Mouse (Mus musculus) thymus, adult 2 months (tissue): ENCODE measurements around the gene Dmtf1. TPM values are rescaled to one million over a fixed set of nuclear protein-coding genes. Genes with fewer than 3 reads are reported as not detected.
"Not testable (repeated sequence)": the region's sequence is repeated elsewhere in the genome, so short reads cannot be mapped to it uniquely, and the experiment has no call there.

Source experiments
- DNase-seq: peaks from one replicate; pipeline ENCODE4 v3.0.0; 2021
- H3K27ac ChIP-seq: fragments of 200-500 bp; 2 replicates; pipeline ENCODE4 v1.5.1; 2012; ENCODE audit warnings: low read length, control low read depth; ENCODE audit not compliant: control insufficient read depth, insufficient read depth
- H3K27me3 ChIP-seq: fragments of 200-500 bp; 2 replicates; pipeline ENCODE4 v1.6.1; 2012; ENCODE audit warnings: mild to moderate bottlenecking, low read length, moderate library complexity, mixed read lengths; ENCODE audit not compliant: control insufficient read depth, insufficient read depth
- H3K36me3 ChIP-seq: fragments of 200-500 bp; 2 replicates; pipeline ENCODE4 v1.6.1; 2012; ENCODE audit warnings: mild to moderate bottlenecking, low read length, moderate library complexity; ENCODE audit not compliant: control insufficient read depth, insufficient read depth
- H3K4me1 ChIP-seq: fragments of 200-500 bp; replicated peaks from 2 replicates; pipeline ENCODE4 v1.6.1; 2012; ENCODE audit warnings: low read length; ENCODE audit not compliant: control insufficient read depth, insufficient read depth
- H3K4me3 ChIP-seq: fragments of 200-500 bp; 2 replicates; pipeline ENCODE4 v1.5.1; 2012; ENCODE audit warnings: mild to moderate bottlenecking, low read length, control low read depth, moderate library complexity; ENCODE audit not compliant: control insufficient read depth, insufficient read depth
- CTCF ChIP-seq: fragments of 200-500 bp; IDR thresholded peaks from 2 replicates; pipeline ENCODE4 v1.5.1; 2012; ENCODE audit warnings: mild to moderate bottlenecking, control low read depth, low read length, moderate library complexity, borderline replicate concordance; ENCODE audit not compliant: control insufficient read depth, poor library complexity, insufficient read depth; ENCODE audit errors: extremely low read depth
- POLR2A ChIP-seq: fragments of 200-500 bp; IDR thresholded peaks from 2 replicates; pipeline ENCODE4 v1.6.1; 2012; ENCODE audit warnings: mild to moderate bottlenecking, low read length, control low read depth, moderate library complexity; ENCODE audit not compliant: control insufficient read depth, poor library complexity, insufficient read depth; ENCODE audit errors: extremely low read depth
- WGBS: fragments of 180-500 bp; shearing (Covaris S2); methylation state at CpG from one replicate; pipeline ENCODE4 v1.1.7; 2018; 5-methylcytosine and 5-hydroxymethylcytosine counted together
- polyA plus RNA-seq: library from polyadenylated mRNA; depleted of rRNA; stranded (reverse); fragments of >200 nt; gene quantifications from 2 replicates; pipeline ENCODE4 v1.2.3, GENCODE M21; 2012; rRNA removed

Gene Dmtf1
- 33.5 and 43.4 TPM in 2 replicates for polyA plus RNA-seq

- TF ChIP-seq POLR2A (peak; percentile 93), CTCF (no peak)
- peak; percentile 84 for DNase-seq
- Histone ChIP-seq H3K27me3 (no peaks in the 10 kb centered on the region), H3K4me3 (peak within 1 kb of the TSS; percentile 88), H3K36me3 (no peaks in the 10 kb centered on the region), H3K27ac (peak within 1 kb of the TSS; percentile 48), H3K4me1 (peaks cover 3% of the 10 kb centered on the region)
- WGBS = under 1% methylated on average over 63 of the region's 64 CpGs
Observed at GRCm38 (mm10) chr5:9161456-9162041, at the start of gene Dmtf1. Gene Dmtf1, minus strand, starts transcription at chr5:9161776.

GRCm38 (mm10) chr5:9186467-9186866 is 24.9 kb upstream of the Dmtf1 start:
- no peak overlapping the region for H3K27ac ChIP-seq
- no peak for DNase-seq
- H3K4me3 ChIP-seq = no peak overlapping the region
- TF ChIP-seq POLR2A = no peak
- no peak for TF ChIP-seq CTCF
- H3K36me3 ChIP-seq = no peaks in the 10 kb centered on the region
- WGBS = 62% methylated on average over 1 of the region's 1 CpGs
- H3K4me1 ChIP-seq = no peaks in the 10 kb centered on the region
- no peaks in the 10 kb centered on the region for H3K27me3 ChIP-seq

- H3K4me1 ChIP-seq = no peaks in the 10 kb centered on the region
- no peaks in the 10 kb centered on the region for H3K36me3 ChIP-seq
- no peak overlapping the region for H3K4me3 ChIP-seq
- H3K27ac ChIP-seq = no peak overlapping the region
- DNase-seq = no peak
- WGBS = 64% methylated on average over 2 of the region's 2 CpGs
- no peak for TF ChIP-seq CTCF
- TF ChIP-seq POLR2A = no peak
- H3K27me3 ChIP-seq = no peaks in the 10 kb centered on the region
Observed at GRCm38 (mm10) chr5:9173295-9173694, 11.7 kb upstream of the Dmtf1 start.

- not testable (repeated sequence) for H3K36me3 ChIP-seq, H3K4me1 ChIP-seq, H3K27ac ChIP-seq, H3K27me3 ChIP-seq, DNase-seq, H3K4me3 ChIP-seq
- WGBS = 78% methylated on average over 5 of the region's 5 CpGs
Observed at GRCm38 (mm10) chr5:9169328-9170005, 7.9 kb upstream of the Dmtf1 start.

GRCm38 (mm10) chr5:9166366-9166765 is 4.8 kb upstream of the Dmtf1 start:
- no peak for DNase-seq

GRCm38 (mm10) chr5:9165151-9165550 is 3.6 kb upstream of the Dmtf1 start:
- H3K36me3 ChIP-seq, H3K27me3 ChIP-seq, H3K27ac ChIP-seq, DNase-seq, H3K4me1 ChIP-seq, H3K4me3 ChIP-seq: not testable (repeated sequence)
- 93% methylated on average over 10 of the region's 10 CpGs for WGBS

More at GRCm38 (mm10) chr5:9166366-9166765, 4.8 kb upstream of the Dmtf1 start:
- Histone ChIP-seq H3K4me1 (peaks cover 3% of the 10 kb centered on the region), H3K27ac (no peak overlapping the region), H3K27me3 (no peaks in the 10 kb centered on the region), H3K36me3 (no peaks in the 10 kb centered on the region), H3K4me3 (no peak overlapping the region)
- TF ChIP-seq CTCF = no peak
- TF ChIP-seq POLR2A = no peak
- 90% methylated on average over 8 of the region's 8 CpGs for WGBS

GRCm38 (mm10) chr5:9163411-9163810 is 1.8 kb upstream of the Dmtf1 start:
- Histone ChIP-seq H3K27ac (no peak overlapping the region), H3K36me3 (no peaks in the 10 kb centered on the region), H3K27me3 (no peaks in the 10 kb centered on the region), H3K4me1 (peaks cover 3% of the 10 kb centered on the region), H3K4me3 (no peak overlapping the region)
- TF ChIP-seq CTCF (no peak), POLR2A (no peak)
- 97% methylated on average over 3 of the region's 3 CpGs for WGBS
- no peak for DNase-seq
